Mouse (Mus musculus) cortical plate, adult 2 months (tissue): ENCODE results near the gene Xrcc5.

Source experiments
- CTCF ChIP-seq: fragments of 200-500 bp; IDR thresholded peaks from 2 replicates; pipeline ENCODE4 v1.5.1; 2011; ENCODE audit warnings: mild to moderate bottlenecking, control low read depth, low read length; ENCODE audit not compliant: insufficient read depth; ENCODE audit errors: extremely low read depth
- POLR2A ChIP-seq: fragments of 200-500 bp; IDR thresholded peaks from 2 replicates; pipeline ENCODE4 v1.6.1; 2011; ENCODE audit warnings: mild to moderate bottlenecking, low read length, control low read depth; ENCODE audit not compliant: insufficient read depth; ENCODE audit errors: extremely low read depth

DNA sequence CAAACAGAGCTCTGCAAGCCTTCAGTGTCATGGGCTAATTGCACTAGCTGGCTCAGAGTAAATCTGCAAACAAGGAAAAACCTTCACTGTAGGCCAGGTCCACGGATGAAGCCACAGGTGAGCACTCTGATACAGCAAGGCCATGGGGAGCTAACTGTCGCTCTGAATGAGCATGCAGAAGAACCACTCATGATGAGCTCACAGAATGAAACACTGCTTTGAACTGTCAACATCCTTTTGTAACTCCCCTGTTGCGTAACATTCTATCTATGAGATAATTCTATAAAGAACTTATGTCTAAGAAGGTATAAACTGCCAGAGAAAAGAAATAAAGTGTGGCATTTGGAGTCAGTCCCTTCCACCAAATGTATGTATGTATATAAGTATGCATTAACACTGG, 44.1 kb upstream of the Xrcc5 start:
- TF ChIP-seq CTCF (no peak), POLR2A (no peak)
